Comparison of ENCODE assay signal across 9 mouse cellular contexts in the genomic region with DNA sequence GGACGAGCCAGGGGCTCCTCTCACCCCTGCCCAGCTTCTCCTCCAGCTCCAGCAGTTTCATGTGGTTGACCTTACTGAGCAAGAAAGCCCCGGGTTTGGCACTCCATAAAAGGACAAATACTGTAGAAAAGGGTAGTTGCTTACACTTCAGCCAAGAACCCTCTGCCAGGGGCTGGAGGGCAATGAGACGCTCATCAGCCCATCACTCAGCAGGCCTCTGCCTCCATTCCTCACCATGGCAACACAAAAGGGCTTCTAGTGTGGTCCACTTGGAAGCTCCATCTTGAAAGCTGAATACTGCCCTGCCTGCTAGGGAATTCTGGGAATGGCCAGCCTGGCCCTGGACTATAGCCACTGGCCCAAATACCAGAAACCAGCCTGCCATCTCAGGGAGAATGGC. TPM values are rescaled to one million over a fixed set of nuclear protein-coding genes. Genes with fewer than 3 reads are reported as not detected.
DNase-seq lines count a peak whose midpoint lies in the region; ATAC-seq lines count a peak whose summit lies in the region.
"Had no signal": no experiment of that assay in that cellular context is flagged by ENCODE, and none has a peak within 500 bp of the region (broad histone marks: within the 10 kb centered on the region; RNA-seq: fewer than 3 reads in every experiment).

No protein-coding gene starts in this region.

- peaks cover 33% of the 10 kb centered on the region for H3K4me1 ChIP-seq in lung, embryonic 16.5 days (replicated peaks; ENCODE audit: control insufficient read depth, insufficient read depth, low read length)
- H3K4me1 ChIP-seq in forebrain, embryonic 16.5 days (replicated peaks; ENCODE audit: control insufficient read depth, insufficient read depth, low read length), result peaks cover 19% of the 10 kb centered on the region

- ATAC-seq in lung, embryonic 16.5 days (ENCODE audit: low read depth), result peak; percentile 65
- peak; percentile 91 for ATAC-seq in forebrain, embryonic 16.5 days

- no peaks in the 10 kb centered on the region for H3K36me3 ChIP-seq in lung, embryonic 16.5 days (ENCODE audit: control insufficient read depth, insufficient read depth, low read length)
- no peaks in the 10 kb centered on the region for H3K36me3 ChIP-seq in forebrain, embryonic 16.5 days (ENCODE audit: control insufficient read depth, insufficient read depth)
- H3K36me3 ChIP-seq: limb, embryonic 15.5 days had no signal

- WGBS in lung, embryonic 16.5 days, result 7% methylated on average over 3 of the region's 3 CpGs
- 16% methylated on average over 3 of the region's 3 CpGs for WGBS in forebrain, embryonic 16.5 days

- DNase-seq in lung, adult 18-20 months, result no peak
- DNase-seq in layer of hippocampus, postnatal 14 days (ENCODE audit: low spot score in 2 of 2), result peak; percentile 38 to 80
- DNase-seq in right cerebral cortex, postnatal 25 days, result peak; percentile 43
- DNase-seq in ovary, adult 18-20 months (ENCODE audit: low spot score), result no peak
- DNase-seq in gastrocnemius, adult 18-20 months (ENCODE audit: low spot score), result no peak
- DNase-seq in gastrocnemius, adult 8-10 months (ENCODE audit: low spot score in 2 of 2), result no peak

- no peaks in the 10 kb centered on the region for H3K9me3 ChIP-seq in lung, embryonic 16.5 days (ENCODE audit: control insufficient read depth, low read length)
- H3K9me3 ChIP-seq in forebrain, embryonic 16.5 days (ENCODE audit: control insufficient read depth, low read length), result no peaks in the 10 kb centered on the region
- H3K9me3 ChIP-seq: limb, embryonic 15.5 days had no signal

- H3K27ac ChIP-seq in lung, embryonic 16.5 days (ENCODE audit: low read length), result peak overlapping the region; percentile 55
- H3K27ac ChIP-seq in forebrain, embryonic 16.5 days (ENCODE audit: low read length), result no peak overlapping the region
- H3K27ac ChIP-seq: limb, embryonic 15.5 days had no signal

- H3K4me3 ChIP-seq in lung, embryonic 16.5 days (ENCODE audit: low read length), result no peak overlapping the region
- no peak overlapping the region for H3K4me3 ChIP-seq in forebrain, embryonic 16.5 days (replicated peaks; ENCODE audit: low read length)
- H3K4me3 ChIP-seq: limb, embryonic 15.5 days had no signal

- H3K27me3 ChIP-seq in lung, embryonic 16.5 days (ENCODE audit: control insufficient read depth, insufficient read depth, low read depth, low read length), result no peaks in the 10 kb centered on the region
- H3K27me3 ChIP-seq in forebrain, embryonic 16.5 days (replicated peaks; ENCODE audit: control insufficient read depth, insufficient read depth, low read length), result no peaks in the 10 kb centered on the region
- H3K27me3 ChIP-seq: limb, embryonic 15.5 days had no signal

- H3K9ac ChIP-seq in lung, embryonic 16.5 days (ENCODE audit: low read length), result no peak overlapping the region
- H3K9ac ChIP-seq in forebrain, embryonic 16.5 days (replicated peaks; ENCODE audit: low read depth, low read length), result no peak overlapping the region
- H3K9ac ChIP-seq: limb, embryonic 15.5 days had no signal

- no peak overlapping the region for H3K4me2 ChIP-seq in lung, embryonic 16.5 days (ENCODE audit: low read depth, low read length)
- H3K4me2 ChIP-seq in forebrain, embryonic 16.5 days (ENCODE audit: low read length), result no peak overlapping the region
- H3K4me2 ChIP-seq: limb, embryonic 15.5 days had no signal

RNA-seq across cellular contexts. Expression of gene Galnt16, which starts 49.3 kb away (rescaled TPM):
- polyA plus RNA-seq in lung, embryonic 16.5 days (2015; fragmentation: Nextera tagmentation; extraction: Ambion mirVana), result 13.0 and 13.4 TPM in 2 replicates
- polyA plus RNA-seq in forebrain, embryonic 16.5 days (2015; fragmentation: Nextera tagmentation; extraction: Ambion mirVana), result 22.4 and 28.5 TPM in 2 replicates
- total RNA-seq in layer of hippocampus, postnatal 14 days (2021), result 100 to 1,000 TPM; 126 to 127 TPM
- total RNA-seq in gastrocnemius, adult 18-20 months (2021), result 1 to 10 TPM; 3.0 TPM
- total RNA-seq in gastrocnemius, adult 8-10 months (2022), result 1 to 10 TPM; 1.6 to 2.4 (median 1.8) TPM

Comparison
In these comparisons a context has a peak if more than half of its experiments do, and no peak if none do; other contexts are left out.
1. DNase-seq: peak in layer of hippocampus, postnatal 14 days (2 of 2) and right cerebral cortex, postnatal 25 days (single experiment); none in lung, adult 18-20 months (0 of 2), ovary, adult 18-20 months (single experiment), gastrocnemius, adult 18-20 months (single experiment) and gastrocnemius, adult 8-10 months (0 of 2).
2. RNA of gene Galnt16, which starts 49.3 kb away (total RNA-seq): 126 to 127 TPM in layer of hippocampus, postnatal 14 days; 3.0 TPM in gastrocnemius, adult 18-20 months and 1.6 to 2.4 TPM in gastrocnemius, adult 8-10 months; every median in the first group is over 10 times any median in the second.